Mouse (Mus musculus): ENCODE data around the gene Mvb12a. TPM values are rescaled to one million over a fixed set of nuclear protein-coding genes. Genes with fewer than 3 reads are reported as not detected.
A peak's percentile ranks its signal among the peaks of the same experiment; 100 is the strongest.

Gene Mvb12a
- 113 and 128 TPM in 2 replicates for total RNA-seq (2012; rRNA removed)
- total RNA-seq (2014; rRNA removed), result 149 and 157 TPM in 2 replicates
- polyA plus RNA-seq (2012; ENCODE audit: insufficient read length, low read depth), result 80.5 and 82.1 TPM in 2 replicates

DNA sequence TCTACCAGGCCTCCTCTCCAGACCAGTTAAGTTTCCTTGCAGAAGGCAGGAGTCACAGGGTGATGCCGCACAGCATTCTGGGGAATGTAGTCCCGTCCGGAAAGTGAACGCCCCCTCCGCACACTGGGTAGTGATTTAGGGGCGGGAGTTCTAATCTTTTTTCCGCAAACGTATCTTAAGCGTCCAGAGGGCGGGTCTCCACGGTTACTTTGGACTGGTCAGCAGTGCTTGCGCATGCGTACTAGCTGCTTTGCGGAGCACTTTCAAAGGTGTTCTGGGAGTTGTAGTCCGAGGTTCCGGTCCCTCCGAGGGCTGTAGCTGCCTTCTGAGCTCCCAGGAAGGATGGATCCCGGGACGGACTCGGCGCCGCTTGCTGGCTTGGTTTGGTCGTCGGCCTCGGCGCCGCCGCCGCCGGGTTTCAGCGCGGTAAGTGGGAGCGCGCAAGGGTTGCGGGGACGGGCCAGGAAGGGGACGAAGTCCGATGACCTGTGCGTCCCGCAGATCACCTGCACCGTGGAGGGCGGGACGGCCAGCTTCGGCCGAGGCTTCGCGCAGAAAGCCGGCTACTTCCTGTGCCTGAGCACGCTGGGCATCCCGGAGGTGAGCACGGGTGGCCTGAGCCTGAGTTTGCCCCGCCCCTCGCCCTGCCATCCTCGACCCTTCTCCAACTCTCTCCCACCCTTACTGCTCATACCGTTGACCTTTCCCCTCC, at the start of gene Mvb12a:
Mvb12a (plus strand) TSS at position 291 of the 712 bp plus-strand sequence.
- Histone ChIP-seq H3K9ac (ENCODE audit: insufficient read depth, low read depth) (peak within 1 kb of the TSS; percentile 72), H3K4me3 (replicated peaks in 1 of 3; ENCODE audit: low read depth in 2 of 3, low read length in 2 of 3, poor library complexity in 1 of 3) (peak within 1 kb of the TSS; percentile 79 to 98 (median 80)), H3K9me3 (replicated peaks; ENCODE audit: low read length) (no peaks in the 10 kb centered on the region), H3K27ac (ENCODE audit: insufficient read depth, low read depth) (peak within 1 kb of the TSS; percentile 14), H3K27me3 (replicated peaks) (no peaks in the 10 kb centered on the region), H3K36me3 (replicated peaks in 1 of 2; ENCODE audit: control insufficient read depth in 1 of 2, insufficient read depth in 1 of 2, low read length in 1 of 2) (peaks cover 27 to 38% of the 10 kb centered on the region in 2 experiments), H3K4me1 (ENCODE audit: control insufficient read depth in 1 of 2, insufficient read depth in 2 of 2) (peaks cover 9 to 36% of the 10 kb centered on the region in 2 experiments; a peak in 3 of 4 replicates), H3K79me2 (replicated peaks; ENCODE audit: control insufficient read depth, extremely low read depth, insufficient read depth, poor library complexity, severe bottlenecking) (peaks cover 17% of the 10 kb centered on the region), H3K4me2 (ENCODE audit: insufficient read depth, low read depth, poor library complexity, severe bottlenecking) (peak within 1 kb of the TSS; percentile 65)
- DNase-seq (ENCODE audit: extremely low read depth), result peak; percentile 100
- in situ Hi-C loops (cut with MboI; ENCODE audit: low pct_ligation_motif_present, low pct_unique_long_range_greater_than_20kb, low sequenced_read_pairs) (no loop called here), dilution Hi-C loops (cut with MboI; ENCODE audit: extremely low pct_ligation_motif_present, extremely low pct_unique_long_range_greater_than_20kb, low sequenced_read_pairs) (no loop called here)
- TF ChIP-seq MYC (IDR thresholded peaks at IDR 0.05; ENCODE audit: low read depth, low read length) (peak; percentile 75; the same call in 1 of the 2 replicates), ZC3H11A (IDR thresholded peaks at IDR 0.05; ENCODE audit: low read depth, low read length) (no peak), KAT2A (IDR thresholded peaks at IDR 0.05; ENCODE audit: insufficient replicate concordance, low read length) (peak; percentile 96), IRF4 (IDR thresholded peaks at IDR 0.05; ENCODE audit: low read depth, low read length) (peak; percentile 34; the same call in 1 of the 2 replicates), CHD2 (IDR thresholded peaks at IDR 0.05; ENCODE audit: low read length) (peak; percentile 84), JUN (IDR thresholded peaks at IDR 0.05; ENCODE audit: insufficient read depth, low read depth, low read length) (no peak), GABPA (IDR thresholded peaks at IDR 0.05; ENCODE audit: insufficient replicate concordance, low read depth, low read length) (peak; percentile 58; the same call in 1 of the 2 replicates), POLR2A (IDR thresholded peaks at IDR 0.05; ENCODE audit: low read depth, low read length) (peak; percentile 47; the same call in 1 of the 2 replicates), RAD21 (IDR thresholded peaks at IDR 0.05; ENCODE audit: low read depth, low read length) (no peak), ETS1 (conservative IDR thresholded peaks at IDR 0.05; ENCODE audit: low read depth, low read length) (no peak; the same call in 1 of the 2 replicates), EP300 (IDR thresholded peaks at IDR 0.05; ENCODE audit: low read length) (no peak), MAZ (IDR thresholded peaks at IDR 0.05; ENCODE audit: low read depth, low read length) (peak; percentile 84), HCFC1 (IDR thresholded peaks at IDR 0.05; ENCODE audit: low read depth, low read length) (peak; percentile 96), CTCF (conservative IDR thresholded peaks at IDR 0.05 in 1 of 2, IDR thresholded peaks at IDR 0.05 in 1 of 2; ENCODE audit: low read depth in 2 of 2, low read length in 2 of 2) (no peak), PAX5 (IDR thresholded peaks at IDR 0.05; ENCODE audit: low read length) (no peak), CHD1 (IDR thresholded peaks at IDR 0.05; ENCODE audit: low read depth, low read length) (no peak), E2F4 (IDR thresholded peaks at IDR 0.05; ENCODE audit: insufficient replicate concordance, low read depth, low read length) (peak; percentile 68; the same call in 1 of the 2 replicates), NELFE (IDR thresholded peaks at IDR 0.05; ENCODE audit: low read depth, low read length) (peak; percentile 70; the same call in 1 of the 2 replicates), POLR2AphosphoS2 (IDR thresholded peaks at IDR 0.05; ENCODE audit: low read depth, low read length) (0 out of 2 replicates have a peak, but pooled peaks have one; percentile 47), SIN3A (IDR thresholded peaks at IDR 0.05; ENCODE audit: low read length) (peak; percentile 83; the same call in 1 of the 2 replicates), USF2 (conservative IDR thresholded peaks at IDR 0.05; ENCODE audit: low read depth, low read length) (no peak), MAX (IDR thresholded peaks at IDR 0.05; ENCODE audit: low read length) (peak; percentile 31), TBP (conservative IDR thresholded peaks at IDR 0.05; ENCODE audit: low read depth, low read length) (0 out of 2 replicates have a peak, but pooled peaks have one; percentile 2), USF1 (IDR thresholded peaks at IDR 0.05; ENCODE audit: low read depth, low read length) (peak; percentile 57), ELF1 (IDR thresholded peaks at IDR 0.05; ENCODE audit: low read depth, low read length) (peak; percentile 96), NRF1 (IDR thresholded peaks at IDR 0.05; ENCODE audit: low read depth, low read length) (peak; percentile 99), TCF12 (IDR thresholded peaks at IDR 0.05; ENCODE audit: low read depth, low read length) (peak; percentile 60; the same call in 1 of the 2 replicates), MAFK (IDR thresholded peaks at IDR 0.05; ENCODE audit: insufficient replicate concordance, low read length) (no peak), MEF2A (IDR thresholded peaks at IDR 0.05; ENCODE audit: borderline replicate concordance, low read depth, low read length) (peak; percentile 53), ZKSCAN1 (IDR thresholded peaks at IDR 0.05; ENCODE audit: borderline replicate concordance, low read depth, low read length) (no peak), RCOR1 (conservative IDR thresholded peaks at IDR 0.05; ENCODE audit: low read depth, low read length) (no peak), UBTF (IDR thresholded peaks at IDR 0.05; ENCODE audit: low read depth, low read length) (no peak), BHLHE40 (IDR thresholded peaks at IDR 0.05; ENCODE audit: low read depth, low read length) (no peak), SMC3 (IDR thresholded peaks at IDR 0.05; ENCODE audit: low read depth, low read length) (peak; percentile 3; the same call in 1 of the 2 replicates), JUND (conservative IDR thresholded peaks at IDR 0.05; ENCODE audit: low read depth, low read length) (0 out of 2 replicates have a peak, but pooled peaks have one; percentile 22), MXI1 (IDR thresholded peaks at IDR 0.05; ENCODE audit: low read depth, low read length) (0 out of 2 replicates have a peak, but pooled peaks have one; percentile 62), ZNF384 (IDR thresholded peaks at IDR 0.05; ENCODE audit: low read depth, low read length) (peak; percentile 45; the same call in 1 of the 2 replicates)
